Mouse (Mus musculus): ENCODE results near the gene Ehd4.

Gene Ehd4

GRCm38 (mm10) chr2:120082416-120082815, 72.0 kb downstream of the Ehd4 start:
- in situ Hi-C loops (cut with MboI; ENCODE audit: low sequenced_read_pairs): loop anchor here (10.0 kb wide), 1 partner anchor 202 kb away; the partner anchor contains the start of gene Pla2g4d

- in situ Hi-C loops (cut with MboI; ENCODE audit: low sequenced_read_pairs): no loop called here
Measured at GRCm38 (mm10) chr2:120076076-120076705, 78.2 kb downstream of the Ehd4 start.

DNA sequence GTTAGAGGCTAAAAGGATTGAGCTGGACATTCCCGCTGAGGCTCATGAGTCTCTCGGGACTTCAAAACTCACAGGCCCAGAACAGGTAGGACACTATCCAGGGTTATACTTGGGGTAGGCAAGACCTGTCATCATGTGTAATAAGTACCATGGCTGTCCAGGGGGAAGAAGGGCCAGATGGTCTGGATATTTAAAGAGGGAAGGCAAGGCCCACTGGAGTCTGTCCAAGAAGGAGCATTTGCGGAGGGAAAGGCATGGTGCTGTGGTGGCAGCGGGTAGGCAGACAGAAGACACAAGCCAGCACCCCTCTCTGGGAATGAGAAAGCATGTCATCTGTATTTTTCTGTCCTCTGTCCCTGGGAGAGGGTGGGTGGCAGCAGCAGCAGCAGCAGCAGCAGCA, 80.3 kb downstream of the Ehd4 start:
- in situ Hi-C loops (cut with MboI; ENCODE audit: low sequenced_read_pairs): no loop called here

GRCm38 (mm10) chr2:120069466-120069990, 84.9 kb downstream of the Ehd4 start:
- in situ Hi-C loops (cut with MboI; ENCODE audit: low sequenced_read_pairs): no loop called here

- in situ Hi-C loops (cut with MboI; ENCODE audit: low sequenced_read_pairs): no loop called here
Measured at GRCm38 (mm10) chr2:120068555-120069465, 85.6 kb downstream of the Ehd4 start.

DNA sequence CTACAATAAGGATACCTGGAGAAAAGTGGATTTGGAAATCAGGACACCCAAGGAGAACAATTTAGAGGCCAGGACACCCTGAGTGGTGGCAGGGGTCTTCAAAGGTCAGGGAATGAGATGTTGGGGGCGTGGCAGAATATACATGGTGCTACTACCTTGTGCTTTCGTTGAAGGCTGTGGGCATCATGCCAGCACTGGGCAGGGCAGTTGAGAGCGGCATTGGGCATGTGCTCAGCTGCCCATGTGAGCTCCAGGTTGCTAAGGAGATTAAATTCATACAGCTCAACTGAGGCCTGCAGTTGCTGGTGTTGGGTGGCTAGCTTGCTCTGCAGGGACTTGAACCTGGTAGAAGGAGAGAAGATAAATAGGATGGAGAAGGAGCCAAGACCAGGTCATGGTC, 88.2 kb downstream of the Ehd4 start:
- in situ Hi-C loops (cut with MboI; ENCODE audit: low sequenced_read_pairs): no loop called here

DNA sequence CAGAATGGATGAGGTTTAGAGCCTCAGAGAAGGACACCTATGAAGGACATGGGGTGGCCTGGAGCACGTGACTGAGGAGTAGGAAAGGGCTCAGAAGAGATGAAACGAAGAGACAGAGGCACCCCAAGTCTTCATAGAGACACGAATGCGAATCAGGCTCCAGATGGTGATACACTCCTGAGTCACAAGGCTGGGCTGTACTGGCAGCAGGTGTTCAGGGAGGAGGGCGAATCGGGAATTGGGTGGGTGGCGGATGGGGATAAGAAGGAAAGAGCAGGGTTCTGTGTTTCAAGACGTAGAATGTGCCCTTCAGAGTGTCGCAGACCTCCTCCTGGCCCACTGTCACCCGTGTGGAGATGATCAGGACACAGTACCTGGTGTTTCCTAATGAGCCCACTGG, 89.2 kb downstream of the Ehd4 start:
- in situ Hi-C loops (cut with MboI; ENCODE audit: low sequenced_read_pairs): no loop called here

GRCm38 (mm10) chr2:120064639-120065038, 89.8 kb downstream of the Ehd4 start:
- in situ Hi-C loops (cut with MboI; ENCODE audit: low sequenced_read_pairs): no loop called here

DNA sequence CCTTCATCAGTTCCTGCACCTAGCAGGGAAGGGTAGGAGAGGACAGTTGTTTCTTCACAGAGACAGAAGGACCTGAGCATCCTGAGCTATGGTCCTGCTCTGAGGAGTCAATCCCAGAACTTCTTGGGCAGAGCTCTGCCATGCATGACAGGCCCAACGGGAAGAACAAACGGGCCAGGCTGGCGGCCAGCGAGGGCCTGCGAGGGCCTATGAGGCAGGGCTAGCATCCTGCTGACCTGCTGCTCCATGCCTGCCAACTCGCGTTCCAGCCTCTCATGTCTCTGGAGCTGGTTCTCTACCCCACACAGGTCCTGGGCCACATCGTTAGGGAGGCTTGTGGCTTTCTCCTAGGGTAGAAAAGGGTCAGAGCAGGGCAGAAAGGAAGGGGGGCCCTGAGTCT, 92.2 kb downstream of the Ehd4 start:
- in situ Hi-C loops (cut with MboI; ENCODE audit: low sequenced_read_pairs): no loop called here

DNA sequence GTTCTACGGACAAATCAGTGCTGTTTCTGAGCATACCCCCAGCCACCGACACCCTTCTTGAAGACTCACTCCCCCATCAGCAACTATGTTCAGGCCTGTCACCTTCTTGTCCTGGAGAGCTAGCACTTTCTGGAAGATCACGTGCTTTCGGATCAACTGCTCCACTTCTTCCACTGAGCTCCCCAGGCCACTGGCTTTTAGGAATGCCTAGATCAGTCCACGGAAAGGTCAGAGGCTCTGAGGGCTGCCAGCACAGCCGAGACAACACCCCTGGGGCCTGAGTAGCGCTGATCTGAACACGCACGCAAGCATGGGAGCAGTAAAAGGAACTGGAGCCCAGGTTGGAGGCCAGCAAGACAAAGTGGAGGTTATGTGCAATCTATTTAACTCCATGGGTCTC, 93.8 kb downstream of the Ehd4 start:
- in situ Hi-C loops (cut with MboI; ENCODE audit: low sequenced_read_pairs): no loop called here

DNA sequence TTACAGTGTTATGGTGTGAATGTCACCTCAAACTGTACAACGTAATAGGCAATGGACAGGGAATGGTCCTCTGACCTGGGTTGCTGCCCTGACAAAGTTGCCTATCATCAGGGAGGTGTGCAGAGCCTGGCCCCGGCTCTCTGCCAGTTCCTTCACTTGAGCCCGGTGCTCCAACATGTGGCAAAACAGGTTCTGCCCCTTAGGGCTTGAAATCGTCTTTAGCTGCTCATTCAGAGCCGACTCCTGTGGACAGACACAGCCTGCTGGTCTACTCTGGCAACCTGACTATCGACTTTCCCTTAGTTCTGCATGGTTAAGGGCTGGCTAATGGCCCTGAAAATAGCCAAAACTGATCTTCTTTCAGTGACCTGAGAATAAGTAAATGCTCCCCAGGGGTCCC, 94.2 kb downstream of the Ehd4 start:
- in situ Hi-C loops (cut with MboI; ENCODE audit: low sequenced_read_pairs): no loop called here

- in situ Hi-C loops (cut with MboI; ENCODE audit: low sequenced_read_pairs): no loop called here
Measured at GRCm38 (mm10) chr2:120059466-120059865, 94.9 kb downstream of the Ehd4 start.

DNA sequence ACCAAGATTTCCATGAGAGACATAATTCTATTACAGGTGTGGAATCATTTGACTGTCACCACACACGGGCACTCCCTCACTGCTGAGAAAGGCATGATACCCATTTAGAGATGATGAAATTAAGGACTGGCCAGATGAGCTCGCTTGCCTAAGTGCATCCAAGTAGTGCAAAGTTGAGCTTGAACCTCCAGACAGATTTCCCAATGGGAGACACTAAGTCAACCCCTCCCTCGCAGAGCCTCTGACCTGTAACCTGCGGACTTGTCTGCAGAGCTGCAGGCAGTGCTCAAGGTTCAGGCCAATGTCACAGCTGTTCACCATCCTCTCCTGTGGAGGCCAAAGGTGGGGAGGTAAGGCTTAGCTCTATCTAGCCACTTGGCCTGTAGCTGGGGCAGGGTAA, 95.6 kb downstream of the Ehd4 start:
- in situ Hi-C loops (cut with MboI; ENCODE audit: low sequenced_read_pairs): no loop called here

DNA sequence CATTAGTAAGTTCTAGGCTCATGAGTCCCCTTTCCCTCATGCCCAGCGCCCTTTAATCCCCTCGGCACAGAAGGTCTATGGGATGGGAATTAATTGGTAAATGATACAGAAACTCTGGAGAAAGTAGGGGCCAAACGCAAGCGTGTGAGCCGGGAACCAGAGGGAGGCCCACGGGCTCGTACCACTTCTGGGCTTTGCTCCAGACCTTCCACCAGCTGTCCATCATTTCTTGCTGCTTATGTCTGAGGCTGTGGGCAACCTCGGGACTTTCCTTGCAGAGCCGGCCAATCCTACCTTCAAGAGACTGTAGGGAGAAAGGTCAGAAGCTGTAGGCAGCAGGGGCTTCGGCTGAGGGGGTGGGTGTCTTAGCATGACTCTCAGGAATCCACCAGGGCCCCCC, 98.5 kb downstream of the Ehd4 start:
- in situ Hi-C loops (cut with MboI; ENCODE audit: low sequenced_read_pairs): no loop called here

DNA sequence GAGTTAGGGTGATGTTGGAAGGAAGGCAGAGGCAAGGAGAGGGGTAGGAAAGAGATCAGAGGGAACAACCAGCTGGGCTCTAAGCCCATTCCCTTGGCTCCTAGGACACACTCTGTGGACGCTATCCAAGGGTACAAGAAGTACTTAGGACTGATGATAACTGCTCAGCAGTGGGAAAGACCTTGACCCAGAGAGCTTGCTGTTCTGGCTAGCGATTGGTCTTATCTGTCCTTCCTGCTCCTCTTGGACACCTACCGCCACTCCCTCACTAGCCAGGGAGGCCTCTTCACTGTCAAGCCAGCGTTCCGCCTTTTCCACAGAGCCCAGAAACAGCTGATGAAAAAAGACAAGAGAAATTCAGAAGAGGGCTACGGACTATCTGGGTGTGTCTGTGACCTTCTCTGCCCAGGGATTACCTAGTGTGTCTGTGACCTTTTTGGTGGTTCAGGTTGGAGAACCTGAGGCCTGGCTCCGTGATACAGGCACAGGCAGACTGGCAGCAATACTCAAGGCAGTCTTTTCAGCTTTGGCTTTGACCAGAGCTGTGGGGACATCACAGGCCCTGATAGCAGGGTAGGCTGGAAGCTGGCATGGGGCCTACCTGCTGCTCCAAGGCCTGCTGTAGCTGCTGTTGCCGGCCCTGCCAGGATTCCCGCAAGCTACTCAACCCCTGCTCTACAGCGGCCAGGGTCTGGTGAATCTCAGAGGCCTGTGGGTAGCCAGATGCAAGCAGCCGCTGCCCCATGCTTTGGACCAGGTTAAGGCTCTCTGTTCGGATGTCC, 99.4 kb downstream of the Ehd4 start:
- in situ Hi-C loops (cut with MboI; ENCODE audit: low sequenced_read_pairs): no loop called here

GRCm38 (mm10) chr2:120051405-120051804, 103.0 kb downstream of the Ehd4 start:
- in situ Hi-C loops (cut with MboI; ENCODE audit: low sequenced_read_pairs): no loop called here

- in situ Hi-C loops (cut with MboI; ENCODE audit: low sequenced_read_pairs): no loop called here
Measured at GRCm38 (mm10) chr2:120049632-120050274, 104.7 kb downstream of the Ehd4 start.

GRCm38 (mm10) chr2:120048173-120048572, 106.2 kb downstream of the Ehd4 start:
- in situ Hi-C loops (cut with MboI; ENCODE audit: low sequenced_read_pairs): no loop called here

- in situ Hi-C loops (cut with MboI; ENCODE audit: low sequenced_read_pairs): no loop called here
Measured at GRCm38 (mm10) chr2:120046486-120047310, 107.7 kb downstream of the Ehd4 start.

DNA sequence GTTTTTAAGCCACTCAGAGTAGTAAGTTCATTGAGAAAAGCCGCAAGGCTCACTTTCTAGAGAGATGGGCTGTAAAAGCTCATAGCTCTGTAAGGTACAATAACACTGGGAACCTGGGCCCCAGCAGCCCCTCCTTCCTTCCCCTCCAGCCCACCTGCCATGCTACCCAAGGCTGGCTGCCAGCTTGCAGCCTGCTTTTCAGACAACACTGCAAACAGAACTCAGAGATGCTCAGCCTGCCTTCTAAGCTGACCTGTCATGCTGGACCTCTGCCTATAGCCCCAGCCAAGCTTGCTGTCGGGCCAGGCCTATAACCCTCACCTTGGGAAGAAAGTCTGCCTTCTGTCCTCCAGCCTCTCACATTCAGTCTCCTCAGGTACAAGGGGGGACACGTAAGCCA, 109.7 kb downstream of the Ehd4 start:
- in situ Hi-C loops (cut with MboI; ENCODE audit: low sequenced_read_pairs): no loop called here
